ENCODE assay signal across 15 mouse cellular contexts in genomic region chr11:61304535-61304934, GRCm38 (mm10). TPM values are rescaled to one million over a fixed set of nuclear protein-coding genes. Genes with fewer than 3 reads are reported as not detected.
DNase-seq lines count a peak whose midpoint lies in the region; TF ChIP-seq lines count a peak whose summit lies in the region.
"Not testable (repeated sequence)": the region's sequence is repeated elsewhere in the genome, so short reads cannot be mapped to it uniquely, and the experiment has no call there.
"Had no signal": no experiment of that assay in that cellular context is flagged by ENCODE, and none has a peak within 500 bp of the region (broad histone marks: within the 10 kb centered on the region; RNA-seq: fewer than 3 reads in every experiment).

No protein-coding gene starts in this region.

- 65% methylated on average over 7 of the region's 10 CpGs for WGBS in liver, adult 2 months

- peak in 2 of 3 experiments; percentile 9 to 13; a peak in 1 of 6 replicates for TF ChIP-seq CTCF in MEL (IDR thresholded peaks at IDR 0.05 in 2 of 3, conservative IDR thresholded peaks at IDR 0.05 in 1 of 3; ENCODE audit: control insufficient read depth in 1 of 3, insufficient read depth in 1 of 3, low read depth in 2 of 3, low read length in 3 of 3, poor library complexity in 1 of 3, severe bottlenecking in 1 of 3)
- TF ChIP-seq CTCF in liver, adult 2 months (IDR thresholded peaks at IDR 0.05; ENCODE audit: low read depth, low read length): not testable (repeated sequence)

- H3K36me3 ChIP-seq in MEL (ENCODE audit: control insufficient read depth in 1 of 2, insufficient read depth in 2 of 2, low read length in 2 of 2); liver, adult 2 months (ENCODE audit: control insufficient read depth, insufficient read depth, low read length): not testable (repeated sequence)

- TF ChIP-seq RAD21 in MEL (IDR thresholded peaks at IDR 0.05; ENCODE audit: low read depth, low read length): not testable (repeated sequence)

- H3K4me1 ChIP-seq in MEL (ENCODE audit: control insufficient read depth in 1 of 2, insufficient read depth in 2 of 2, low read length in 2 of 2): peaks cover 11 to 19% of the 10 kb centered on the region in 2 experiments; a peak in 3 of 4 replicates
- not testable (repeated sequence) for H3K4me1 ChIP-seq in liver, adult 2 months (ENCODE audit: control insufficient read depth, insufficient read depth, low read length)

- peak overlapping the region; percentile 31 to 45; a peak in 3 of 4 replicates for H3K4me3 ChIP-seq in MEL (ENCODE audit: control insufficient read depth in 1 of 2, insufficient read depth in 1 of 2, low read depth in 2 of 2, low read length in 2 of 2)
- H3K4me3 ChIP-seq in liver, adult 2 months (ENCODE audit: insufficient read depth, low read depth, low read length): not testable (repeated sequence)

- TF ChIP-seq POLR2A in MEL (IDR thresholded peaks at IDR 0.05; ENCODE audit: control insufficient read depth in 1 of 2, insufficient read depth in 1 of 2, low read depth in 1 of 2, low read length in 2 of 2, poor library complexity in 1 of 2); liver, adult 2 months (IDR thresholded peaks at IDR 0.05; ENCODE audit: extremely low read depth, insufficient read depth, low read length): not testable (repeated sequence)

- H3K27me3 ChIP-seq in MEL (ENCODE audit: control insufficient read depth in 1 of 2, insufficient read depth in 2 of 2, low read length in 2 of 2); liver, adult 2 months (ENCODE audit: control insufficient read depth, insufficient read depth, low read length): not testable (repeated sequence)

- peak overlapping the region; percentile 32; the same call in 1 of the 2 replicates for H3K27ac ChIP-seq in MEL (ENCODE audit: control insufficient read depth, low read depth, low read length)
- H3K27ac ChIP-seq in liver, adult 2 months (replicated peaks; ENCODE audit: insufficient read depth, low read depth, low read length): not testable (repeated sequence)

- TF ChIP-seq EP300 in MEL (IDR thresholded peaks at IDR 0.05; ENCODE audit: low read depth in 1 of 2, low read length in 2 of 2): not testable (repeated sequence)

- H3K9me3 ChIP-seq in MEL (replicated peaks; ENCODE audit: insufficient read depth, low read length): not testable (repeated sequence)

- peak; percentile 60 for DNase-seq in MEL (ENCODE audit: low read depth, low spot score)
- peak; percentile 43 for DNase-seq in liver, adult 2 months (ENCODE audit: extremely low read depth, low read depth, low spot score)

- H3K9ac ChIP-seq in MEL (ENCODE audit: control insufficient read depth, low read depth, low read length, poor library complexity, severe bottlenecking): peak overlapping the region; percentile 51
- H3K9ac ChIP-seq in liver, adult 2 months (ENCODE audit: low read depth, low read length): not testable (repeated sequence)

- not testable (repeated sequence) for H3K79me2 ChIP-seq in MEL (ENCODE audit: control insufficient read depth, insufficient read depth, low read length, poor library complexity); liver, adult 2 months (ENCODE audit: control insufficient read depth, insufficient read depth, low read length)

TF ChIP-seq in MEL, 35 proteins besides CTCF, POLR2A, EP300 and RAD21:
- peak; percentile 20; the same call in 1 of the 2 replicates for TF ChIP-seq SMC3 (IDR thresholded peaks at IDR 0.05; ENCODE audit: low read depth, low read length)
- TF ChIP-seq ELF1 (IDR thresholded peaks at IDR 0.05; ENCODE audit: low read depth, low read length): 0 out of 2 replicates have a peak, but pooled peaks have one; percentile 27
- TF ChIP-seq SIN3A (IDR thresholded peaks at IDR 0.05; ENCODE audit: low read length): peak; percentile 35; the same call in 1 of the 2 replicates
- peak; percentile 21; the same call in 1 of the 2 replicates for TF ChIP-seq MXI1 (IDR thresholded peaks at IDR 0.05; ENCODE audit: low read depth, low read length)
- TF ChIP-seq NRF1 (IDR thresholded peaks at IDR 0.05; ENCODE audit: insufficient read depth, low read depth, low read length, poor library complexity, severe bottlenecking): peak; percentile 31; the same call in 1 of the 2 replicates
- TF ChIP-seq HCFC1 (IDR thresholded peaks at IDR 0.05; ENCODE audit: low read depth, low read length): peak; percentile 65

RNA-seq across cellular contexts. Expression of gene Aldh3a2, which starts 37.3 kb away (rescaled TPM):
- total RNA-seq in MEL (2012; rRNA removed): 9.6 and 11.0 TPM in 2 replicates
- polyA plus RNA-seq in MEL (2012; ENCODE audit: insufficient read depth in 1 of 2, insufficient read length in 2 of 2, low read depth in 1 of 2, low replicate concordance in 2 of 2, missing spikeins in 1 of 2): 10 to 100 TPM in 1 of 2 experiments, not detected in 1; 15.0 TPM
- 229 and 294 TPM in 2 replicates for total RNA-seq in liver, adult 2 months (2014; rRNA removed)
- 251 and 399 TPM in 2 replicates for polyA plus RNA-seq in liver, adult 2 months (2012; rRNA removed)

RNA-seq across cellular contexts. Expression of gene Slc47a2, which starts 38.1 kb away (rescaled TPM):
- total RNA-seq in MEL (2012; rRNA removed): 0.10 and 0.15 TPM in 2 replicates
- polyA plus RNA-seq in MEL (2012; ENCODE audit: insufficient read depth in 1 of 2, insufficient read length in 2 of 2, low read depth in 1 of 2, low replicate concordance in 2 of 2, missing spikeins in 1 of 2): under 1 TPM in 1 of 2 experiments, not detected in 1; 0.25 TPM
- not detected in 2 replicates for total RNA-seq in liver, adult 2 months (2014; rRNA removed)
- polyA plus RNA-seq in liver, adult 2 months (2012; rRNA removed): not detected in 2 replicates
- total RNA-seq: adrenal gland, adult 18-20 months; adrenal gland, adult 2 months; adrenal gland, adult 8-10 months; adrenal gland, postnatal 10 days; adrenal gland, postnatal 14 days; adrenal gland, postnatal 25 days; adrenal gland, postnatal 36 days; G1E had no signal
- polyA plus RNA-seq: activated CD4-positive, CD25-positive, alpha-beta regulatory T cell, adult 4 months; brain, embryonic 14.5 days; C2C12; CD4-positive, CD25-positive, alpha-beta regulatory T cell, adult 4 months; G1E; Patski had no signal

Comparison
In these comparisons a context has a peak if more than half of its experiments do, and no peak if none do; other contexts are left out.
1. RNA of gene Aldh3a2, which starts 37.3 kb away (total RNA-seq): 229 to 294 TPM in liver, adult 2 months; 9.6 to 11.0 TPM in MEL; every median in the first group is over 10 times any median in the second.